Mouse (Mus musculus): ENCODE results near the gene Rwdd1.

DNA sequence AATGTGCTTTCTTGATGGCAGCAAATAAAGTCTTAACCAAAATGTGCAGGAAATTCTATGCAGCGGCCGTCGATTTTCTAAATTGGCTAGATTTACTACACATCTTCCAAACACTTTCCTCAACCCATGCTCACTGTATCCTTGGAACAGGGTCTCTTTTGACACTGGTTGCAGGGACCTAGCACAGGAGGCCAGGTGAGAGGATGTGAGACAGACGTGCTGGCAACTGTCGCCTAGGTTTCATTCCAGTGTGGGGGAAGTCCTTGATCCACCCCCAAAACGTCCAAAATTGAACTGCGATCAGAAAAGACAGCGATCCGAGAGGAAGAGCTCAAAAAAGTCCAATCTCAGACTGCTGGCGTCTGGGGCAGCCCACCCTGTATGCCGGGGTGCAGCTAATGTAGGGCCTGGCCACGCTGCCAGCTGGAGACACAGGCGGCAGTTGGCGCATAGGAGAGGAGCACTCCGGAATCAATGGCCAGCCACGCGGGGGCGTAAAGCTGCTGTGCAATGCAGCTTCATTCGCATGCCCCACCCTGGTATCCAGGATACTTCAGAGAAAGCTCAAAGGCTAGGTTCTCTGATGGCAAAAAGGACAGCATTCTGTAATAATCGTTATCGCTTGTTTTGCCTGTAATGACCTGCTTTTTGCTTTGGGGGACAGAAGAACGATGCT lies 14.3 kb upstream of the Rwdd1 start:
- TF ChIP-seq POLR2AphosphoS5 (IDR thresholded peaks at IDR 0.05; ENCODE audit: insufficient replicate concordance, low read depth, low read length) (no peak), CTCF (IDR thresholded peaks at IDR 0.05; ENCODE audit: low read depth, low read length) (no peak), GATA1 (IDR thresholded peaks at IDR 0.05; ENCODE audit: borderline replicate concordance, low read length) (no peak)

Measured in G1E (cell line).